Mouse (Mus musculus): ENCODE results near the gene Sez6l. TPM values are rescaled to one million over a fixed set of nuclear protein-coding genes. Genes with fewer than 3 reads are reported as not detected.

Sez6l gene
- polyA plus RNA-seq, 1 experiment: not detected

DNA sequence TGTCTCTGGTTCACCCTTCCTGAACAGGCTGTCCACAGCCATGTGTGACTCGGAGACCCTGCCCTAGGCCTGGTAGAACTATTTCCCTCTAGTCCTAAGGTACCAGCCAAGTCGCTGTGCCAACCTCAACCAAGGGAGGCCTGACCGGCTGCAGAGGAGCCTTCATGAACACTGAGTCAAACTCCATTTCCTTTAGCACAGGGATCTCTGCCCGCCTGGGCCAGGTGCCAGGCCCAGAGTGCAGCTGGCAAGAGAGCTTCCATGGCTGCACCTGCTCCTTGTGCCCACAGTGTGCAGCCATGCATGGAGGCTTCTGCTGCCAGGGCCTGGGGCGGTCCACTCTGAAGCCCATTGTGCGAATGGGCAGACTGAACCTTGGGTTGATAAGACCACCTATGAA lies 20.9 kb upstream of the Sez6l start:
- peak overlapping the region; percentile 53 for H3K27ac ChIP-seq (replicated peaks; ENCODE audit: low read depth, low read length)

DNA sequence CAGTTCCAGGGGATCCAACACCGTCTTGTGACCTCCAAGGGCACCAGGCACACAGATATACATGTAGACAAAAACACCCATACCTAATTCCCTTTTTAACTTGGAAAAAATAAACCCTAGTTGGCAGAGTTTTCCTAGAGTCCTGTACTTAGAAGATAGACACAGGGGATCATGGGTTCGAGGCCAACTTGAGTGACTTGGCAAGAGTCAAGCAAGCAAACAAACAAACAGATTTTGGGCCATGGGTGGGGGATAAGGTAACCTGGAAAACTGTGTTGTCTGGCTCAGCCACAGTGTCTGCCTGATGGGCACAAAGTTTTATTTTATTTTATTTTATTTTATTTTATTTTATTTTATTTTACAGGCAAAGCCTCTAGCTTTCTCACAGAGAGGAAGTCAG lies 20.3 kb upstream of the Sez6l start:
- Histone ChIP-seq H3K4me3 (ENCODE audit: insufficient read depth, low read depth, low read length) (no peak overlapping the region), H3K27ac (replicated peaks; ENCODE audit: low read depth, low read length) (peak overlapping the region; percentile 53), H3K4me1 (ENCODE audit: control insufficient read depth, insufficient read depth, insufficient read length, low read length) (peaks cover 4% of the 10 kb centered on the region; the same call in 1 of the 2 replicates)

More for the DNA sequence above, 20.9 kb upstream of the Sez6l start:
- Histone ChIP-seq H3K4me1 (ENCODE audit: control insufficient read depth, insufficient read depth, insufficient read length, low read length) (peaks cover 4% of the 10 kb centered on the region; the same call in 1 of the 2 replicates), H3K4me3 (ENCODE audit: insufficient read depth, low read depth, low read length) (no peak overlapping the region)

DNA sequence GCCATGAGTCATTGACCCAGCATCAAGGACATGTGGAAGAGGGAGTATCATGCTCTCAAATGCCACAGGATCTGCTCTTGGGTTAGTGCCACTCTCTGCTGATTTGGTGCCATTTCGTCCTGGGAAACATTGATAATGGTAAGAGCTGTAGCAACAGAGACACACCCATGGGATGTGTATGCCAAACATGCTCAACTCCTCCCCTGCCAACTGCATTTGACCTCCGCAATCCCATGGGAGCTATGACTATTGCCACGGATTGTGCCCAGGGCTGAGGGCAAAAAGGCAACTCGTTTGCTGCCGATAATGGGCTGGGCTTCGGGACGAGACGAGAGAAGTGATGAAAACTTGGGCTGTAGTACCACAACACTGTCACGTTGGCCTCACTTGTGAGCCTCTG lies 19.7 kb upstream of the Sez6l start:
- H3K4me1 ChIP-seq (ENCODE audit: control insufficient read depth, insufficient read depth, insufficient read length, low read length): peaks cover 4% of the 10 kb centered on the region; the same call in 1 of the 2 replicates
- peak overlapping the region; percentile 50; the same call in 1 of the 2 replicates for H3K27ac ChIP-seq (replicated peaks; ENCODE audit: low read depth, low read length)
- H3K4me3 ChIP-seq (ENCODE audit: insufficient read depth, low read depth, low read length): no peak overlapping the region

DNA sequence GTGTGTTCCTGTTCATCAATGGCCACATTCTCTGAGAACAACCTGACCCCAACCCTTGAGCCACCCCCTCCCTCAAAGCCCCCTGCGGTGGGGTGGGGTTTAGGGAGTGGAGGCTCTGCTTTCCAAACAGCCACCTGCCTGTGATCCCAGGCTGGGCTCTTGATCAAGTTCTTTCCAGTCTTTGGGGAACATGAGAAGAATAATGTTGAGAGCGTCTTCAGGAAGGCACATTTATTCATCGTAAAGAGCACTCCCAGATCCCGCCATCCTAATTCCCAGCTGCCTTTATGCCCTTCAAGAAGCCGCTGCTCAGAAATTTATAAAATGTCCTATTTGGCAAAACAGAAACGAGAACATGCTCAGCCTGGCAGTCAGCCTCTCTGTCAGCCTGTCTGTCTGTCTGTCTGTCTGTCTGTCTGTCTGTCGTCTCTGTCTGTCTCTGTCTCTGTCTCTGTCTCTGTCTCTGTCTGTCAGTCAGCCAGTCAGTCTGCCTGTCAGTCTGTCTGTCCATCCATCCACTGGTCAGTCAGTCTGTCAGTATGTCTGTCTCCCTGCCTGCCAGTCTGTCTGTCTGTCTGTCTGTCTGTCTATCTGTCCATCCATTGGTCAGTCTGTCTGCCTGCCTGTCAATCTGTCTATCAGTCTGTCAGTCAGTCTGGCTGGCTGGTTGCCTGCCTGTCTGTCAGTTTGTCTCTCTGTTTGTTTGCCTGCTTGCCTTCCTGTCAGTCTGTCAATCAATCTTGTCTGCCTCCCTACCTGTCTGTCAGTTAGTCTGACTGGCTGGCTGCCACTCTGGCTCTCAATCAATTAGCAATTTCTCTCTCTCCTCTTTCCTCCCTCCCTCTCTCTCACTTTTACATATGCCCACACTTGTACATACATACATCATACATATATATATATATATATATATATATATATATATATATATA lies 19.0 kb upstream of the Sez6l start:
- no peak overlapping the region for H3K27ac ChIP-seq (replicated peaks; ENCODE audit: low read depth, low read length)
- H3K4me3 ChIP-seq (ENCODE audit: insufficient read depth, low read depth, low read length): no peak overlapping the region
- H3K4me1 ChIP-seq (ENCODE audit: control insufficient read depth, insufficient read depth, insufficient read length, low read length): peaks cover 4% of the 10 kb centered on the region; the same call in 1 of the 2 replicates

DNA sequence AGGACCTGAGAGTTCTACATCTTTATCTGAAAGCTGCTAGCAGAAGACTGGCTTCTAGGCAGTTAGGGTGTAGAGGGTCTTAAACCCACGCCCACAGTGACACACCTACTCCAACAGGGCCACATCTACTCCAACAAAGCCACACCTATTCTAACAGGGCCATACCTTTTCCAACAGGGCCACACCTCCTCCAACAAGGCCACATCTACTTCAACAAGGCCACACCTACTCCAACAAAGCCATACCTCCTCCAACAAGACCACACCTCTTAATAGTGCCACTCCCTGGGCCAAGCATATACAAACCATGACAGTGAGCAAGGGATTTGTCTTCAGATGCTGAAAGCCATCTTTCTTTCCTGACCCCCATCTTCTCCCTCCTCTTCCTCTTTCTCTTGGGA lies 14.7 kb upstream of the Sez6l start:
- Histone ChIP-seq H3K4me1 (ENCODE audit: control insufficient read depth, insufficient read depth, insufficient read length, low read length) (peaks cover 4% of the 10 kb centered on the region; the same call in 1 of the 2 replicates), H3K4me3 (ENCODE audit: insufficient read depth, low read depth, low read length) (no peak overlapping the region), H3K27ac (replicated peaks; ENCODE audit: low read depth, low read length) (no peak overlapping the region)

DNA sequence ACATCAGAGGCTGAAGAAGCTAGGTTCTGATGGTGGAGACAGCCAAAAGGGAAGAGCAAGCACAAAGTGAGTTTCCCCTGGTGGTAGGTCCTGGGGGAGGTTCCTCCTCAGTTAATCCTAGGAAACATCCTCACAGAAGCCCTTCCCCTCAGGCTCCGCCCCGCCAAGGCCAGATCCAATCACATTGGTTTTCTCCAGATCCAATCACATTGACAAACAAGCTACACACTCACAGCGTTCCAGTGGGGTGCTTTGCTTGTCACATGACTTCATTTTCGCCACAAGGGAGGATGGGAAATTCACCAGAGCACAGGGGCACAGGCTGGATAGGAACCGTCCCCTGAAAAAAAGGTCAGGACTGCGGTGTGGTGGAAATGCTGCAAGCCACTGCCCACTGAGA lies 9.1 kb upstream of the Sez6l start:
- no peaks in the 10 kb centered on the region for H3K4me1 ChIP-seq (ENCODE audit: control insufficient read depth, insufficient read depth, insufficient read length, low read length)
- H3K4me3 ChIP-seq (ENCODE audit: insufficient read depth, low read depth, low read length): no peak overlapping the region
- H3K27ac ChIP-seq (replicated peaks; ENCODE audit: low read depth, low read length): no peak overlapping the region

DNA sequence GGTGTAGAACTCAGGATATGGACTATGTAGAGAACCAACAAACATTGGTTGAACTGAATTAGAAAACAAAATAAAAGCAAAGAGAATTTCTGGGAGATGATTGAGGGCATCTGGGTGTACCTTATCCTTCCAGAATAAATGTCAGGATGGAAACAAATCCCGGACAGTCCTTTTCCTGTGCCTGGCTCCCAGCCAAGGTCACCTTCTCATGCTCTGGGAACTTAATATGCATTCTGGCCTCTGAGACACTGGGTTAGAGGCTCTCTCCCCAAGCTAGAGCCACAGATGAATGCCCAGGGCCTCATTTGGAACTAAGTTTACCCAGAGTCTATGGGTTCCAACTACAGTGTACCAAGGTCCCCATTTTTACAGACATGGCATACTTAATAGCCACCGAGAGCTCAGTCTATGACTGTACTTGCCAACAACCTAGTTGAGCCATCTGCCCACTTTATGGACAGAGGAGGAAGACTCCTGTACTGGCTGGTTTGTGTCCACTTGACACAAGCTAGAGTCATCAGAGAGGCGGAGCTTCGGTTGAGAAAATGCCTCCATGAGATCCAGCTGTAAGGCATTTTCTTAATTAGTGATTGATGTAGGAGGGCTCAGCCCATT lies 7.3 kb upstream of the Sez6l start:
- no peak overlapping the region for H3K27ac ChIP-seq (replicated peaks; ENCODE audit: low read depth, low read length)
- no peak overlapping the region for H3K4me3 ChIP-seq (ENCODE audit: insufficient read depth, low read depth, low read length)
- H3K4me1 ChIP-seq (ENCODE audit: control insufficient read depth, insufficient read depth, insufficient read length, low read length): no peaks in the 10 kb centered on the region

DNA sequence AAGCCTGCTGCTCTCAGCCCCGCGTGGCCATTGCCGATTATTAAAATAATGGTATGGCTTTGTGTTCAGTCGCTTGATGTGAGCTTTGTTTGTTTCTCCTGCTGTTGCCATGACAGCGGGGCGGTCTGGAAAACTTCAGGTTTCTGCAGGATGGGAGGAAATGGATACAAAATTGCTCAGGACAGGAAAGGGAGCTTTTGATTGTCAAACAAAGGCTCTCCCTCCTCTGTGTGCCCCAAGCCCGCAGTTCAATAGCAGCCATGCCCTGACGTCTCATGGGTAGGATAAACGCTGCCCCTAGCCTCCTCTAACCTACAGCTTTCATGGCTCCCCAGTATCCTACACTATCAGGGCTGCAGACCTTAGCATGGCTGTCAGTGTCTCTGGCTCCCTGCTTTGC lies 6.3 kb upstream of the Sez6l start:
- Histone ChIP-seq H3K4me3 (ENCODE audit: insufficient read depth, low read depth, low read length) (no peak overlapping the region), H3K4me1 (ENCODE audit: control insufficient read depth, insufficient read depth, insufficient read length, low read length) (no peaks in the 10 kb centered on the region), H3K27ac (replicated peaks; ENCODE audit: low read depth, low read length) (no peak overlapping the region)

DNA sequence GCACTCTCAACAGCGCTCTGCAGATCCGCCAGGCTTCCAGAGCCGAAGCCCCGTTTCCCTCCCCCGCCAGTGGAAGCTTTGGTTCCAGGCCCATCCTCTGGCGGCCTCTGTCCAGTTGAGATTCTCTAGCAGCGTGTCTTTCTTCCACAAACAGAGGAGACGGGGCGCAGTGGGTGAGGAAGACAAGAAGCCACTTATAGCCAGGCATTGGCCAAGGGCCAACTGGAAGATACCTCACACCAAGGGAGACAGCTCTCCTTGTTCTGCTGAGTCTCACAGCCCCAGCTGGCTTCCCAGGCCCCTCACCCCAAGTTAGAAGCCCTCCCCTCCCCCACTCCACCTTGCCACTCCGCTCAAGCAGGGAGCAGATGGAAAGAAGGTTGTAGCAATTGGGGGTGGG lies 765 bp upstream of the Sez6l start:
- Histone ChIP-seq H3K27ac (replicated peaks; ENCODE audit: low read depth, low read length) (no peak overlapping the region), H3K4me1 (ENCODE audit: control insufficient read depth, insufficient read depth, insufficient read length, low read length) (no peaks in the 10 kb centered on the region; the same call in 1 of the 2 replicates), H3K4me3 (ENCODE audit: insufficient read depth, low read depth, low read length) (no peak overlapping the region)

DNA sequence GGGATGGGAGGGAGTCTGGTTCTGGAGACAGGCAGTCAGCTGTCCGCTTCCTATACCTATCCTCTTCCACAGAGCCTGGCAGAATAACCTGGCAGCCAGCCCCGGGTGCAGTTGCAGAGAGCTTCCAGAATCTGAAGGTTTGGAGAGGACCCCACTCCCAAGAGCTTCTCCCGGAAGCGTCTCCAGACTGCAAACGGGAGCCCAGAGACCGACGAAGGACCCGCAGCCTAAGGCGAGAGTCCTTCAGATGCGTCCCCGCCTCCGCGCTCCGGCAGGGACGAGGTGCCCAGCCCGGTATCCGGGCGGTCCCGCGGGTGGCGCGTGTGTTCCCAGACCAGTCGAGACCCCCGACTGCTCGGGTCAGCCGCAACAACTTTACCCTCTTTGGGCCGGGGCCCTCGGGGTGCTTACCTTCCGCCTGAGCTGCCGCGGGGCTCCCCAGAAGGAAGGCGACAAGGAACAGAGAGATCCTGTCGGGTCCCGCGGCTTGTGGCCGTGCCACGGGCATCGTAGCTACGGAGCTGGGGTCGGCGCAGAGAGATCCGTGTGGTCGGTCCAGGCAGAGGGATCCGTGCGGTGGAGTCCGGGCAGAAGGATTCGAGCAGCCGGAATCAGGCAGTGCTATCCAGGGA lies 508 bp downstream of the Sez6l start:
- H3K4me3 ChIP-seq (ENCODE audit: insufficient read depth, low read depth, low read length): peak overlapping the region; percentile 20; the same call in 1 of the 2 replicates
- no peak overlapping the region for H3K27ac ChIP-seq (replicated peaks; ENCODE audit: low read depth, low read length)
- H3K4me1 ChIP-seq (ENCODE audit: control insufficient read depth, insufficient read depth, insufficient read length, low read length): no peaks in the 10 kb centered on the region; the same call in 1 of the 2 replicates

DNA sequence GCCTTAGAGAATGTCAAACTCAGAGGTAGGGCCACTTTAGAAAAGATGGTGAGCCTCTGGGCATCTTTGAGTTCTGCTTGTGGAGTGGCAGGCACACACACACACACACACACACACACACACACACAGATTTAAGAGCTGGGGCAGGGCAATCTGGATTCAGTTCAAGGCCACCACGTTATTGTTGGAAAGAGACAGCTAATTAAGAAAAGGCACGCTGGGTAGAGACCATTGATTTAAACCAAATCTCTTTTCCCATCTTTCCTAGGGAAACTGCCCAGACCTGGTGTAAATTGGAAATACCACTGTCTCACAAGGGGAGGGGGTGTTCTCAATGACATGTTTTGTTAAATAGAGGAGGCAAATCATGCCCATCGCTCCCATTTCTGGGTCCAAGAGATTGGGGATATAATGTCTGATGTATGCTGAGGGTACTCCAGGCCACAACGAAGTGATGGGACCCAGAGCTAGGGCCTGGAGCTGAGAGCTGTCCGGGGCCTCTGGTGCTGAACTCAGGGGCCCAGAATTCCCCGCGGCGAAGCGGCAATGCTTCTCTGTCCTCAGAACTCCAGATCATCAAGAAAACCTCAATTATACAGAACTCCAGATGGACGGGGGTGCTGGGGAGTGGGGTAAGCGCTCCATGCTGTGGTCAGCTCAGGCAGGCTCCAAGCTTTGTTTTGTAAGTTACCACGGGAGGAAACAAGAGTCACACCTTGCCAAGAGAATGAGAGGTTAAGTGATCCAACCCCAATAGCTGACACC lies 1.7 kb downstream of the Sez6l start:
- no peak overlapping the region for H3K27ac ChIP-seq (replicated peaks; ENCODE audit: low read depth, low read length)
- H3K4me3 ChIP-seq (ENCODE audit: insufficient read depth, low read depth, low read length): no peak overlapping the region
- no peaks in the 10 kb centered on the region; the same call in 1 of the 2 replicates for H3K4me1 ChIP-seq (ENCODE audit: control insufficient read depth, insufficient read depth, insufficient read length, low read length)

DNA sequence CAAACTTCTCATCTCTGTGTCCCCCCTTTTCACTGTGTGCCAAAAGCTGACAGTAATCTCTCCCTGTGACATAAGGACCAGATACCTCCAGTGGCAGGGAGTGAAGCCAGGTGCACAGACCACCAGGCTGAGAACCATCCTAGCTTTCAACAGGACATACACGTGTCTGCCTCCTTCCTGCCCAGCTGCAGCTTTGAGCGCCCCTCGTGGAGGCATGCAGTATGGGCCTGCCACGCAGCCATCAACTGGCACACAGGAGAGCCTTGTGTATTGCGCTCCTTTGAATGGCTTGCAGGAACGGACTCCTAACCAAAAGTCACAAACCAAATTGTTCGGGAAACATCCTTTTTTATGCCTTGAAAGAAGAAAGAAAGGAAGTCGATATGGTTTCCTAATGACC lies 3.1 kb downstream of the Sez6l start:
- H3K27ac ChIP-seq (replicated peaks; ENCODE audit: low read depth, low read length): no peak overlapping the region

DNA sequence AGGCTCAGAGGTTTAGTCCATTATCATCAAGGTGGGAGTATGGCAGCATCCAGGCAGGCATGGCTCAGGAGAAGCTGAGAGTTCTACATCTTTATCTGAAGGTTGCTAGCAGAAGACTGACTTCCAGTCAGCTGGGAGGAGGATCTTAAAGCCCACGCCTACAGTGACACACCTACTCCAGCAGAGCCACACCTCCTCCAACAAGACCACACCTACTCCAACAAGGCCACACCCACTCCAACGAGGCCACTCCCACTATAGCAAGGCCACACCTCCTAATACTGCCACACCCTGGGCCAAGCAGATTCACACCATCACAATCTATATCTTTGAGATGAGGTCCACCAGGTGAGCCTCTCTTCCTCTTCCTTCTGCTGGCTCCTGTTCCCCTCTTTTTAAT lies 4.8 kb downstream of the Sez6l start:
- Histone ChIP-seq H3K4me3 (ENCODE audit: insufficient read depth, low read depth, low read length) (no peak overlapping the region), H3K4me1 (ENCODE audit: control insufficient read depth, insufficient read depth, insufficient read length, low read length) (no peaks in the 10 kb centered on the region), H3K27ac (replicated peaks; ENCODE audit: low read depth, low read length) (no peak overlapping the region)

More for the DNA sequence above, 3.1 kb downstream of the Sez6l start:
- H3K4me1 ChIP-seq (ENCODE audit: control insufficient read depth, insufficient read depth, insufficient read length, low read length): no peaks in the 10 kb centered on the region; the same call in 1 of the 2 replicates
- H3K4me3 ChIP-seq (ENCODE audit: insufficient read depth, low read depth, low read length): no peak overlapping the region

DNA sequence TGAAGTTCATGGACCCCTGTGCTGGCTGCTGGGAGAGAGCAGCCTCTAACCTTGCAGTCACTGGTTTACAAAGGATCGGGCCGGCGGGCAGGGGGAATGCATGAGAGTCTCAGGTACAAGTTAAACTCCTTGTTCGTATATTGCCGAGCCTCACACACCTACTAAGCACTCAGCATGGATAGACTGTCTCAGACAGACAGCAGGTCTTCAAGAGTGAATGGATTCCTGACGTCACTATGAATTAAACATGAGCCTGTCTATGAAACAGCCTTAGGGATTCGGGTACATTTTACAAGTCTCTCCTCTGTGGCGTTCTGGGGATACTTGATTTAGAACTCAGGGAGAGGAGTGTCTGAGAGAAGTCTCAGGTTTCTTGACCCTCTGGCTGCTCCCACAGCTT lies 11.5 kb downstream of the Sez6l start:
- Histone ChIP-seq H3K4me3 (ENCODE audit: insufficient read depth, low read depth, low read length) (no peak overlapping the region), H3K27ac (replicated peaks; ENCODE audit: low read depth, low read length) (no peak overlapping the region), H3K4me1 (ENCODE audit: control insufficient read depth, insufficient read depth, insufficient read length, low read length) (no peaks in the 10 kb centered on the region)

DNA sequence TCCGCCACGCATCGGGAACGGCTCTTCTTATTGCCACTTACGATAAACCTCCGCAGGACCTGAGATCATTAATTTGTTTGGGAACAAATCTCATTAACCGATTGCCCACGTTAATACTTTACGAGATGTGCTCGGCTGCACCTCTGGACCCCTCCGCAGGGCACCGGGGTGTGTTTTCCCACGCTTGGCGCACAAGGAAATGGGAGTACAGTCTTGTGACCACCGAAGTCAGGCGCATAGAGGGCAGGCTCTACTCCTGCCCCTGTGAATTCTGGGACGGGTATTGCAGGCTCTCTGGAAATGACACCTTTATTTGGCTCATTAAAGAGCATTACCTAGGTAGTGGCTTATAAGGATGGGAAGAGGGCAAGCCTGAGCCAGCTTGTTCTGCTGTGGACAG lies 11.9 kb downstream of the Sez6l start:
- Histone ChIP-seq H3K27ac (replicated peaks; ENCODE audit: low read depth, low read length) (no peak overlapping the region), H3K4me1 (ENCODE audit: control insufficient read depth, insufficient read depth, insufficient read length, low read length) (no peaks in the 10 kb centered on the region), H3K4me3 (ENCODE audit: insufficient read depth, low read depth, low read length) (no peak overlapping the region)

Data from brown adipose tissue, adult 24 weeks (tissue).